Mouse (Mus musculus) ES-Bruce4 (cell line): ENCODE data around the gene Tox2. TPM values are rescaled to one million over a fixed set of nuclear protein-coding genes. Genes with fewer than 3 reads are reported as not detected.

Experiments
- H3K27ac ChIP-seq: 2 replicates; pipeline ENCODE4 v1.5.1; 2012; ENCODE audit warnings: low read length, inconsistent platforms; ENCODE audit not compliant: insufficient read depth
- H3K27me3 ChIP-seq: 2 replicates; pipeline ENCODE4 v1.6.1; 2012; ENCODE audit warnings: mild to moderate bottlenecking, low read length, inconsistent platforms; ENCODE audit not compliant: control insufficient read depth, poor library complexity, insufficient read depth, severe bottlenecking
- H3K36me3 ChIP-seq: 2 replicates; pipeline ENCODE4 v1.6.1; 2012; ENCODE audit warnings: inconsistent platforms, mild to moderate bottlenecking, low read length, moderate library complexity; ENCODE audit not compliant: control insufficient read depth, poor library complexity, insufficient read depth, severe bottlenecking
- H3K4me1 ChIP-seq: one replicate; pipeline ENCODE4 v1.8.1; 2011; ENCODE audit warnings: low read length; ENCODE audit not compliant: control insufficient read depth, insufficient read depth
- H3K4me3 ChIP-seq: 2 replicates; pipeline ENCODE4 v1.5.1; 2011; ENCODE audit warnings: low read depth, mild to moderate bottlenecking, low read length
- H3K9ac ChIP-seq: 2 replicates; pipeline ENCODE4 v1.6.1; 2012; ENCODE audit warnings: low read depth, mild to moderate bottlenecking, inconsistent platforms; ENCODE audit not compliant: poor library complexity, severe bottlenecking
- H3K9me3 ChIP-seq: replicated peaks from 2 replicates; pipeline ENCODE4 v1.6.1; 2012; ENCODE audit warnings: mild to moderate bottlenecking, low read length, inconsistent platforms; ENCODE audit not compliant: control insufficient read depth, poor library complexity, insufficient read depth, severe bottlenecking
- CTCF ChIP-seq: IDR thresholded peaks from one replicate; pipeline ENCODE4 v1.8.1; 2011; ENCODE audit warnings: low read depth, low read length
- EP300 ChIP-seq: IDR thresholded peaks from 2 replicates; pipeline ENCODE4 v1.6.1; 2011; ENCODE audit warnings: low read depth, low read length; ENCODE audit not compliant: insufficient read depth
- POLR2A ChIP-seq: IDR thresholded peaks from one replicate; pipeline ENCODE4 v1.8.1; 2011; ENCODE audit warnings: low read length; ENCODE audit not compliant: insufficient read depth
- polyA plus RNA-seq: library from polyadenylated mRNA; stranded (reverse); fragments of >200 nt; gene quantifications from 2 replicates; pipeline ENCODE4 v1.2.4, GENCODE M21; 2011; ENCODE audit warnings: low read depth; ENCODE audit not compliant: missing spikeins, insufficient read depth, insufficient read length

Gene Tox2
- polyA plus RNA-seq, 1 experiment: 0.28 TPM

- no peaks in the 10 kb centered on the region for H3K27me3 ChIP-seq
- no peak overlapping the region for H3K27ac ChIP-seq
- H3K4me1 ChIP-seq: no peaks in the 10 kb centered on the region
- H3K9ac ChIP-seq: no peak overlapping the region
- H3K4me3 ChIP-seq: no peak overlapping the region
- TF ChIP-seq POLR2A (no peak), CTCF (no peak), EP300 (no peak)
- H3K9me3 ChIP-seq: no peaks in the 10 kb centered on the region
- no peaks in the 10 kb centered on the region for H3K36me3 ChIP-seq
These were observed 17.8 kb downstream of the Tox2 start for GRCm38 (mm10) chr2:163220706-163221105.

GRCm38 (mm10) chr2:163225302-163225701, 22.4 kb downstream of the Tox2 start:
- no peaks in the 10 kb centered on the region for H3K9me3 ChIP-seq
- H3K4me1 ChIP-seq: no peaks in the 10 kb centered on the region
- H3K27ac ChIP-seq: no peak overlapping the region
- H3K4me3 ChIP-seq: no peak overlapping the region
- H3K36me3 ChIP-seq: no peaks in the 10 kb centered on the region
- no peaks in the 10 kb centered on the region for H3K27me3 ChIP-seq
- no peak for TF ChIP-seq EP300
- no peak for TF ChIP-seq CTCF
- TF ChIP-seq POLR2A: no peak
- H3K9ac ChIP-seq: no peak overlapping the region

GRCm38 (mm10) chr2:163229050-163229449, 26.1 kb downstream of the Tox2 start:
- no peaks in the 10 kb centered on the region for H3K4me1 ChIP-seq
- no peak overlapping the region for H3K9ac ChIP-seq

GRCm38 (mm10) chr2:163231781-163232534, 29.0 kb downstream of the Tox2 start:
- Histone ChIP-seq H3K4me3 (no peak overlapping the region), H3K9me3 (no peaks in the 10 kb centered on the region), H3K4me1 (no peaks in the 10 kb centered on the region), H3K27ac (no peak overlapping the region), H3K9ac (no peak overlapping the region), H3K27me3 (no peaks in the 10 kb centered on the region), H3K36me3 (no peaks in the 10 kb centered on the region)
- TF ChIP-seq CTCF: no peak
- TF ChIP-seq POLR2A: no peak
- TF ChIP-seq EP300: no peak

More at GRCm38 (mm10) chr2:163229050-163229449, 26.1 kb downstream of the Tox2 start:
- Histone ChIP-seq H3K9me3 (no peaks in the 10 kb centered on the region), H3K4me3 (no peak overlapping the region), H3K27ac (no peak overlapping the region), H3K36me3 (no peaks in the 10 kb centered on the region), H3K27me3 (no peaks in the 10 kb centered on the region)
- no peak for TF ChIP-seq CTCF
- TF ChIP-seq POLR2A: no peak
- TF ChIP-seq EP300: no peak

- H3K4me1 ChIP-seq: no peaks in the 10 kb centered on the region
These were observed 30.7 kb downstream of the Tox2 start for GRCm38 (mm10) chr2:163233666-163234065.

GRCm38 (mm10) chr2:163236057-163236456, 33.1 kb downstream of the Tox2 start:
- no peak overlapping the region for H3K27ac ChIP-seq
- no peaks in the 10 kb centered on the region for H3K4me1 ChIP-seq

More at GRCm38 (mm10) chr2:163233666-163234065, 30.7 kb downstream of the Tox2 start:
- Histone ChIP-seq H3K9ac (no peak overlapping the region), H3K36me3 (no peaks in the 10 kb centered on the region), H3K9me3 (no peaks in the 10 kb centered on the region), H3K27me3 (no peaks in the 10 kb centered on the region), H3K4me3 (no peak overlapping the region), H3K27ac (no peak overlapping the region)
- no peak for TF ChIP-seq POLR2A
- TF ChIP-seq EP300: no peak
- TF ChIP-seq CTCF: no peak

More at GRCm38 (mm10) chr2:163236057-163236456, 33.1 kb downstream of the Tox2 start:
- Histone ChIP-seq H3K4me3 (no peak overlapping the region), H3K27me3 (no peaks in the 10 kb centered on the region), H3K36me3 (no peaks in the 10 kb centered on the region), H3K9me3 (no peaks in the 10 kb centered on the region), H3K9ac (no peak overlapping the region)
- no peak for TF ChIP-seq POLR2A
